Mouse (Mus musculus) left cerebral cortex, postnatal 25 days (tissue): ENCODE data around the gene Tapbpl. TPM values are rescaled to one million over a fixed set of nuclear protein-coding genes. Genes with fewer than 3 reads are reported as not detected.

ENCODE experiments used
- microRNA-seq, 2 experiments: library from miRNA; unstranded; fragments of <30 nt; microRNA quantifications; one replicate each; pipeline ENCODE4 v1.2.0; 2022
- total RNA-seq, 2 experiments: library from RNA; stranded (reverse); gene quantifications; 2 replicates each; pipeline ENCODE4 v1.2.3; 2021

The Tapbpl gene
- total RNA-seq, 2 experiments from 2014 or later, result 3.5 to 4.0 TPM

Small RNAs within 50 kb of the gene (microRNA-seq; reads per million reads assigned to microRNA genes)
- gene Mir3098 (0.25 to 1.3 reads per million in 2 experiments), gene Mir8113 (0 reads per million in 2 experiments)

Other genes with a start within 250 kb of the Tapbpl start
- 100 to 1,000 TPM; 169 to 181 TPM for gene Pianp, start 235.2 kb downstream of the Tapbpl start, total RNA-seq
- 10 to 100 TPM; 38.4 to 44.1 TPM for gene Zfp384, start 222.7 kb downstream of the Tapbpl start, total RNA-seq
- 10 to 100 TPM; 54.0 to 62.1 TPM for gene Ing4, start 192.1 kb downstream of the Tapbpl start, total RNA-seq
- gene Acrbp, start 182.2 kb downstream of the Tapbpl start, total RNA-seq, result 10 to 100 TPM in 1 of 2 experiments, 1 to 10 TPM in 1; 8.4 to 12.3 TPM
- gene Lpar5, start 163.9 kb downstream of the Tapbpl start, total RNA-seq, result under 1 TPM; 0.60 to 0.96 TPM
- 100 to 1,000 TPM; 154 to 161 TPM for gene Chd4, start 135.9 kb downstream of the Tapbpl start, total RNA-seq
- gene Nop2, start 100.0 kb downstream of the Tapbpl start, total RNA-seq, result 10 to 100 TPM; 27.1 to 28.0 TPM
- 10 to 100 TPM; 52.7 to 63.0 TPM for gene Iffo1, start 86.6 kb downstream of the Tapbpl start, total RNA-seq
- 1,000 to 10,000 TPM; 2,469 to 2,584 TPM for gene Gapdh, start 65.4 kb downstream of the Tapbpl start, total RNA-seq
- 10 to 100 TPM; 18.9 to 25.6 TPM for gene Ncapd2, start 40.2 kb downstream of the Tapbpl start, total RNA-seq
- gene Mrpl51, start 40.1 kb downstream of the Tapbpl start, total RNA-seq, result 10 to 100 TPM; 70.4 to 73.6 TPM
- 10 to 100 TPM; 87.8 to 97.9 TPM for gene Vamp1, start 16.3 kb downstream of the Tapbpl start, total RNA-seq
- gene Cd27, start 5.2 kb upstream of the Tapbpl start, total RNA-seq, result not detected
- not detected for gene Tuba3a, start 54.2 kb upstream of the Tapbpl start, total RNA-seq
- 1 to 10 TPM; 8.1 to 9.9 TPM for gene Ltbr, start 82.0 kb upstream of the Tapbpl start, total RNA-seq
- 1 to 10 TPM; 2.4 to 2.6 TPM for gene Scnn1a, start 88.8 kb upstream of the Tapbpl start, total RNA-seq
- gene Tnfrsf1a, start 117.5 kb upstream of the Tapbpl start, total RNA-seq, result 10 to 100 TPM; 11.5 to 12.7 TPM
- under 1 TPM; 0.25 to 0.39 TPM for gene Plekhg6, start 148.9 kb upstream of the Tapbpl start, total RNA-seq